Mouse (Mus musculus) hindlimb bud, embryonic 11.5 days (tissue): ENCODE results near the gene Tanc2.

Experiments used
- DNase-seq: peaks from one replicate; pipeline ENCODE4 v3.0.0-alpha.2; 2012; ENCODE audit warnings: low read depth, low spot score; ENCODE audit errors: extremely low spot score

Gene Tanc2

GRCm38 (mm10) chr11:105589877-105590641 is at the start of gene Tanc2:
Tanc2 (plus strand) TSS chr11:105589986.
- no peak for DNase-seq

GRCm38 (mm10) chr11:105540781-105541180 is 49.0 kb upstream of the Tanc2 start:
- DNase-seq: no peak

- DNase-seq: no peak
Measured at GRCm38 (mm10) chr11:105541366-105541765, 48.4 kb upstream of the Tanc2 start.

GRCm38 (mm10) chr11:105542129-105542528 is 47.7 kb upstream of the Tanc2 start:
- no peak for DNase-seq

GRCm38 (mm10) chr11:105545801-105546200 is 44.0 kb upstream of the Tanc2 start:
- no peak for DNase-seq

- no peak for DNase-seq
Measured at GRCm38 (mm10) chr11:105546393-105546792, 43.4 kb upstream of the Tanc2 start.

GRCm38 (mm10) chr11:105548383-105548782 is 41.4 kb upstream of the Tanc2 start:
- no peak for DNase-seq

GRCm38 (mm10) chr11:105549164-105550121 is 40.3 kb upstream of the Tanc2 start:
- DNase-seq: no peak

GRCm38 (mm10) chr11:105557285-105557684 is 32.5 kb upstream of the Tanc2 start:
- no peak for DNase-seq

GRCm38 (mm10) chr11:105558091-105558490 is 31.7 kb upstream of the Tanc2 start:
- DNase-seq: no peak

- no peak for DNase-seq
Measured at GRCm38 (mm10) chr11:105558803-105559505, 30.8 kb upstream of the Tanc2 start.

GRCm38 (mm10) chr11:105563546-105563945 is 26.2 kb upstream of the Tanc2 start:
- DNase-seq: no peak

GRCm38 (mm10) chr11:105567221-105567641 is 22.6 kb upstream of the Tanc2 start:
- no peak for DNase-seq

- DNase-seq: no peak
Measured at GRCm38 (mm10) chr11:105571996-105572395, 17.8 kb upstream of the Tanc2 start.

GRCm38 (mm10) chr11:105574241-105574640 is 15.5 kb upstream of the Tanc2 start:
- DNase-seq: no peak

- DNase-seq: no peak
Measured at GRCm38 (mm10) chr11:105577211-105577610, 12.6 kb upstream of the Tanc2 start.

- DNase-seq: no peak
Measured at GRCm38 (mm10) chr11:105582020-105582419, 7.8 kb upstream of the Tanc2 start.

GRCm38 (mm10) chr11:105589231-105589876 is 432 bp upstream of the Tanc2 start:
- peak; percentile 64 for DNase-seq

GRCm38 (mm10) chr11:105591905-105592304 is 2.1 kb downstream of the Tanc2 start:
- DNase-seq: no peak

GRCm38 (mm10) chr11:105602177-105602576 is 12.4 kb downstream of the Tanc2 start:
- DNase-seq: no peak

GRCm38 (mm10) chr11:105626201-105626600 is 36.4 kb downstream of the Tanc2 start:
- DNase-seq: no peak
